Mouse (Mus musculus): ENCODE measurements around the gene Mcoln2.
A peak's percentile ranks its signal among the peaks of the same experiment; 100 is the strongest.
"Not testable (repeated sequence)": the region's sequence is repeated elsewhere in the genome, so short reads cannot be mapped to it uniquely, and the experiment has no call there.

The Mcoln2 gene

DNA sequence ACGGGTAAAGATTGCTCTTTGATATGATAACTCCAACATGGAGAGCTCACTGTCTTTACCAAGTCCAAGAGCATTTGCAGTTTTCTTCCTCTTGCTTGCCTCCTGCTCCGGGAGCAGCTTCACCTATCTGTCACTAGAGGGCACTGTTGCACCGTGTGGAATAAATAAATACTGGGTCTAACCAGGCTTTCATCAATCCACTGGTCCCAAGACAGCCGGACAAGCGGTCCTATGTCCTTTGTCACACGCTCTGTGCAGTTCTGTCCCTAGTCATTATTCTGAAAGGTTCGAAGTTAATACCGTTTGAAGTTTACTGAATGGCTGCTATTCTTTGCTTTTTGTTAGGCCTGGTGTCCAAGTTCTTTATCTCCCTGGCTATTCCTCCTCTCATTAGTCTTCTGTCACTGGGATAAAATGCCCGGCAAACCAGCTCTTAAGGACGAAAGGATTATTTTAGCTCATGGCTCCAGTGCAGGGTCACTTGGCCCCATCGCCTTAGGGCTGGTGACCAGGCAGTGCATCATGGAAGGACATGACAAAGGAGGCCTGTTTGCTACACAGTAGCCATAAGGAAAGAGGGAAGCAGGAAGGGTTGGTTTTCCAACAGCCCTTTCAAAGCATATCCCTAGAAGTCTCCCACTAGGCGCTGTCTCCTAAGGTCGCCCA lies 35.5 kb downstream of the Mcoln2 start:
- DNase-seq (ENCODE audit: low spot score in 2 of 2) = peak; percentile 65 to 67

DNA sequence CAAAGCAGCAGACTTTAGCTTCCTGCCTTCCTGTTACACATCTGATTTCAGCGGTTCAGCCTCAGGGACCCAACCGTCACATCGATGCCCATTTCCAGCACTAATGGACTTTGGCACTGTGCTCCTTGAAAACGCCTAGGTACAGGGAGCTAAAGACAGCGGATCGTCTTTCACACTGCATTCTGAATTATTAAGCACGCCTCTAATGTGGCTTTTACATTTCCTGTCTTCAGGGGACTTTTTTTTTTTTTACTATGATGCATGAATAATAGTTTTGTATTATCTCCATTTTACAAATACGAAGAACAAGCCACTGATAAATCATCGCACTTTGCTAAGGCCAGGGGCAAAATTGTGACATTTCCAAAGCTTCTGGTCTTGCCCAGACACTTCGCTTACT lies 36.4 kb downstream of the Mcoln2 start:
- no peak for DNase-seq (ENCODE audit: low spot score in 2 of 2)

DNA sequence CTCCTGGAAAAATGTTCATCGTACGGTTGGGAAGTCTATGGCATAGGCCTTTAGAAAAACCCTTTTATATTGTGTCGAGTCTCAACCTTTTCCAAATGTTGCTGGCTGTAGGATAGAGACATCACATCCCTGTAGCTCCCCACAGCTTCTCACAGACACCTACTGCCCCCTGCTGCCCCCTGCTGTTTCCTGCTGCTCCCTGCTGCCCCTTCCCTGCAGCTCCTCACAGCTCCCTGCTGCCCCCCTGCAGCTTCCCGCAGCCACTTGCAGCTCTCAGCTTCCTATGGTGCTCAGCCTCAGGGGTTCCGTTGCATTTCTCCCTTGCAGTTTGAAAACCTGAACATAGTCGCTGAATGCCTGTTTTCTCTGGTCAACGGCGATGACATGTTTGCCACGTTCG lies 40.3 kb downstream of the Mcoln2 start:
- DNase-seq (ENCODE audit: low spot score in 2 of 2) = no peak

DNA sequence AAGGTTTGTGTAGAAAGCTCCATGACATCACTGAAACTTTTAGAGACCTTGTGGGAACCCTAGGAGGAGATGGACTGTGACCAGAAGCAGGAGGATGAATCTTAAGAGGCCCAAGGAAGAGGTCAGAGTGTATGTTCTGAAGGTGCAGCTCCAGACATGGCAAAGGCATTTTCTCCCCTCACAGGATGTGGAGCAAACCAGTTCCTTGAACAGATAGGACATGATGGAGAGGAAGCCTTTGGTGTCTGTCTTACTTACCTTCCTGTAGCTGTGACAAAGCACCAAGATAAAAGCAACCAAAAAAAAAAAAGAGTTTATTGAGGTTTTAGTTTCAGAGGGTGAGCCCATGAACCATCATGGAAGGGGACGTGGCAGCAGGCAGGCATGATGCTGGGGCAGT lies 42.9 kb downstream of the Mcoln2 start:
- DNase-seq (ENCODE audit: low spot score in 2 of 2) = no peak

DNA sequence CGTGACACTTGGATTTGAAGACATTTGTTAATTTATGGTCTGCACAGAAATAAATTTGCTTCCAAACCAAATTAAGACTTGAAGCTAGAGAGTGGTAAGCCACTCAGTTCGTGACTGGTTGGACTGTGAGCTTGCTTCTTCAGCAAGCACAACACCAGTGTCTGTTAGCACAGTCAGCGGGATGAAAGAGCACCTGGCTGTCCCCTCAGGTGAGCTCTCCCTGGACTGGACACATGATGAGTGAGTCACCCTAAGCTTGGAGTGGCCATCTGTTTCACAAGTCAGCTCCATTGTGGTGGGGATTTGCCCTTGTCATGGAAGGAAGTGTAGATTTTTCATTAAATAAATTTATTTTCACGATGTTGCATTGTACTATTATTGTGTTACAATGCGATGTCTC lies 45.5 kb downstream of the Mcoln2 start:
- DNase-seq (ENCODE audit: low spot score in 2 of 2) = no peak

DNA sequence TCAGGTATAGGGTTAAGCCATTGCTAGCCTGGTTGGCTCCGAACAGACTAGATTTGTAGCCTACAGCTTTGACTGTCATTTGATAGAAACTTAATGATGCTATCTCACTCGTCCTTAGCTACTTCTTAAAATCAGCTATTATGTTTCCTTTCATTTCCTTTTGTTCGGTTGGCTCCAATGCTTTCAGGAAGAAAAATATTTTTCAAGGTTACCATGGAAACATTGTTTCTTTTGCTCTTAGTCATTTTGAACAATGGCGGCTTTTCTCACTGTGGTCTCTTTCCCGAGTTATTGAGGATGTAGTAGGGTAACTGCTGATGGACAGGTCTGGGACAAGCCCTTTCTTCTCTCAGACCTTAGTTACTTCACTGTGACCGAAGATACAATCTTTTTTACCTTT lies 46.7 kb downstream of the Mcoln2 start:
- no peak for DNase-seq (ENCODE audit: low spot score in 2 of 2)

DNA sequence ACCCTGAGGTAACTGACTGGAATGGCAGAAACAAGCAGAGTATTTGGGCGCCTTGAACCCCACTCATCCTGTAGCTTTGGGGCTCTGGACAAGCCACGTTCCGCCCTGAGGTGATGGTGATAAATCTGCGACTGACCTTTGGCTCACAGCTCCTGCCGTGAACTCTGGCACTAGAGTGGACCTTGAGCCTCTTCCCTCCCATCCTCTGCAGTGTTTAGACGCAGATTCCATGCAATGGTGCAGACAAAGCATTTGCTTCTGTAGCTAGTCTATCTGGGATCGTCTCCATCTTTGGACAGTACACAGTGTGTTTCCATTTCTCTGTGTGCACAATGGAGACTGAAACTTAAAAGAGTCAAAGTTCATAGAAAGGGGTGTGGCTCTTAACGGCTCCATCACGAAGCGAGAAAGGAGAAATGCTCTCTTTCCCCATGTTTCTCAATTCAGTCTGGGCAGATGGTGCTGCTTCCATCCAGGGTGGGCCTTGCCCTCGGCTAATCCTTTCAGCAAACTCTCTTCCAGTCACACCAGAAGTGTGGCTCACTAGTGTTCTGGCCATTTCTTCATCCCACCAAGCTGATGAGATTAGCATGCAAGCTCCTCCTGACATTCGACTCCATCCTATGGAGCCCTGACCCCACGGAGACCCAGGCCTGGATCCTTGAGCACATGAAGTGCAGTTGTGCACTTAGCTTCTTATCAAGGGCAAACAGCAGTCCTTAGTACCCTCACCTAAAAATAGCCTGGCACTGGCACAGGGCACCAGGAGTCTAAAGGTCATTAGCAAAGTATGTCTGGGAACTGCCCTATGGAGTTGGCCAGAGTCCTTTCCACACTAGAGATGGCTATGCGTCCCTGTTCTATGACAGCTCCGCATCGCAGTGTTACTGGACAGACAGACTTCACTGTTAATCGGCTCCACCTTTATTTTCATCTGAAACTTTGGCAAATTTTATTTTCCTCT lies 47.4 kb downstream of the Mcoln2 start:
- no peak for DNase-seq (ENCODE audit: low spot score in 2 of 2)

DNA sequence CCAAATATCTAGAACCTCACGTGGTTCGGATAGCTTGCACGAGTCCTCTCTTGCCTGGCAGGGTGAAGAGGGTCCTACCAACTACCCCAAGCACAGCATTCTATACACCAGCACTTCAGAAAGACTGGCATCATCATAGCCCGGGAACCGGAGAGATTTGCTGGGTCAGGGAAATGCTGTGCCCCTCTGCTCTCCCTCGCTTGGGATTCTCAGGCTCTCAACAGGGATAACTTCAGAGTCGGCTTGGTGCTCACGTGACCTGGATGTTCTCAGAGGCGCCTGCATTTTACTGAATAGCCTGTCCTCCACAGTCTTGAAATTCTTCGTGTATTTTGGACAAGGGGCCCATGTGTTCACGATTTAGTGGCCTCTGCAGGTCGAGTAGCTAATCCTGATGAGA lies 48.2 kb downstream of the Mcoln2 start:
- DNase-seq (ENCODE audit: low spot score in 2 of 2) = no peak

DNA sequence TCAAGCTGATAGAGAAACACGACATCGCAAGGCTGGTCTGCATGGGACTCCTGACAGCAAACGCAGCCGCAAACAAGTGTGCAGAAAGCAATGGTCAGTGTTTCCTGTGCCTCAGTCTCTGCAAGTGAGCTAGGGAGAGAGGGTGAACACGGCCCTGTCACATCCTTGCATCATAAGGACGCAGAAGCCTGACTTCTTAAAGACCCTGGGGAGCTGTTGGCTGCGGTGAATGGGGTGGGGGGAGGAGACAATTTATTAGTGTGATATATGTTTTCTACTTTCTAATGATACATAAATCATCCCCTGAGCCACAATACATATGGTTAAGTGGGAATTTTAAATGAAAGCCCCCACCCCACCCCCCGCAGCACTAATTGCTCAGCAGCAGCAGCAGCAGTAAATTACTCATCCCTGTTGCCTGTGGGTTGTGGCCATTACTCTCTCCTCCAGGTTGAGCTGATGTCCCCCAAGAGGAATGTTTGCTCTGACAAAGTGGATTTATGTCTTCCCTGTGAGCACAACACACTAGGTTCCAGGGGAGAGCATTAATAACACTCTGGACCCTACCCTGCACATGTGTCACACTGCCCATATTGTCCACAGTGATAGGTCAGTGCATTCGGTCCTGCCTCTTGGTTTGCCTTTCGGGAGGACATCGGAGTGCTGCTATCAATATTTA lies 49.3 kb downstream of the Mcoln2 start:
- DNase-seq (ENCODE audit: low spot score in 2 of 2) = no peak

DNA sequence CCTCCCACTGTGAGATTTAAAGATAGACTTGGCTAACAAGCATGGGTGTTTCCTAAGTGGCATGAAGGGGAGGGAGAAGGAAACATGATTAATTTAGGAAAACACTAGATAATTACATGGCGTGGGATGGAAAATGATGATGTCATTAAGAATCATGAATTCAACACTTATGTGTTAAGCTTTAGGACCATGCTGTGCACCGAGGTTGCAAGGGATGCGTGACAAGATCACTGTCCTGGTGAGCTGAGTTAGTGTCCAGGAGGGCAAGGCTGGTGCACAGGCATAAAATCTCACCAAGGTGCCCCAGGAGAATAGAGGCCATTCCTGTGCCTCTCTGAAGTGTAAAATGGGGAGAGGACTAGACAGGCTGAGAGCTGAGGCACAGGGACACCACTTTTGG lies 49.9 kb downstream of the Mcoln2 start:
- no peak for DNase-seq (ENCODE audit: low spot score in 2 of 2)

DNA sequence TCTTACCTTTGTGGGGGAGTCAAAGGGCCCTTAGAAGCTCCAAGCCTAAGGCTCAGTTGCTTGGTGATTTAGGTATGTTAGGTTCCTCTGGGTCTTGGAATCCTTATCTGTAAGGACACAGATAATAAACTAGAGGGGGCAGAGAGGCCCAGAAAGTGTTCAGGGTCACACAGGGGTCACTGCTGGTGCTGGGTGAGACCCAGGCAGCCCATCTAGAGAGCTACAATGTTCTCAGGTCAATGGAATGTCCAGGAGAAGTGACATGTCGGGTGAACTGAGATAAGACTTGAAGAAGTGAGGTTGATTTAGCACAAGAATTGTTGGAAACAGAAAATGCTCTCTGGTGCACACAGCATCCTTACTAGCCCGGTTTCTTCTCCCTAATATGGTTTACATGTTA lies 54.7 kb downstream of the Mcoln2 start:
- no peak for DNase-seq (ENCODE audit: low spot score in 2 of 2)

DNA sequence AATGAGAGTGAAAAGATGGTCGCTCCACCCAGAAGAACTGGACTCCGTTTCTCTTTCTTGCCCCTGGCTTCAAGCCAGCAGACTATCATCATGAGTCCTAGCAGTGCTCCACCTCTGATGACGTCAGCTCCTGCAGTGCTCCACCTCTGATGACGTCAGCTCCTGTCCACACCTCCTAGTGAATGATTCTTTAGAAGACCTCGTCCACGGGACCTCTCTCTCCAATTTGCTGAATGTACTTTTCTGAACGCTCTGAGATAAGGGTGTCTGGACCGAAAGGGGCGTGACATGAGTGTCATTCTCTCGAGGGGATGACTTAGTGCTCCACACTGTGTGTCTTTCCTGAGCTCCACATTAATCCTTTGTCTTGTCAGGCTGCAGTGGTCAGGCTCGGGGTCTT lies 55.7 kb downstream of the Mcoln2 start:
- DNase-seq (ENCODE audit: low spot score in 2 of 2) = no peak

DNA sequence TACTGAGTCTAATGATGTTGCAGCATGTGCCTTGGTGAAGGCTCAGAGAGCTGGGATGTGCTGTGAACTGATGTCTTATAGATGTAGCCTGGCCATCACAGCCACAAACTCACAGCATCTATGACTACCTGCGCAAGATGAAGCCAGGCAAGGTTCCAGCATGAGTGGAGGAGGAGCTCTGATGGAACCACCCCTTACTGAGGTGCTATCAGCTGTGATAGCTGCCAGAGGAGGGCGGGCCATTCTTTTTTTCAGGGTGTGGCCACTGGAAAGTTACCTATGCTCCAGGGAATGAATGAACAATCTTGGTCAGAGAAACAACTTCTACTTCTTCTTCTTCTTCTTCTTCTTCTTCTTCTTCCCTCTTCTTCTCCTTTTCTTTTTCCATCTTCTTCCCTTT lies 57.0 kb downstream of the Mcoln2 start:
- DNase-seq (ENCODE audit: low spot score in 2 of 2) = no peak

DNA sequence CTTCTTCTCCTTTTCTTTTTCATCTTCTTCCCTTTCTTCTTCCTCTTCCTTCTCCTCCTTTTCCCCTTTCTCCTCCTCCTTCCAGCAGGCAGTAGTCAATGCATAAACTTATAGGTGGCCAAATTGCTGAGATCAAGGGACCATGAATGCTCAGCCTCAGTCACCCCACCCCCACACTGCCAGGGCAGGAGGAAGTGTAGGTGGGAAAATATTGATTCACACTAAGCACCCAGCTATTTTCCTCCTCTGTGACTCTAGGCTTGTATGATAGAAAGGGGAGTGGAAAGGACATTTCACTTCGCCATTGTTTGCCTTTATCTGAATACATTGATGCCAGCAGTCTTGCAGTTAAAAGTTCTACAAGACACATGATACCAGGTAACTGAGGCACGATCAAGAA lies 57.8 kb downstream of the Mcoln2 start:
- DNase-seq (ENCODE audit: low spot score in 2 of 2) = no peak

DNA sequence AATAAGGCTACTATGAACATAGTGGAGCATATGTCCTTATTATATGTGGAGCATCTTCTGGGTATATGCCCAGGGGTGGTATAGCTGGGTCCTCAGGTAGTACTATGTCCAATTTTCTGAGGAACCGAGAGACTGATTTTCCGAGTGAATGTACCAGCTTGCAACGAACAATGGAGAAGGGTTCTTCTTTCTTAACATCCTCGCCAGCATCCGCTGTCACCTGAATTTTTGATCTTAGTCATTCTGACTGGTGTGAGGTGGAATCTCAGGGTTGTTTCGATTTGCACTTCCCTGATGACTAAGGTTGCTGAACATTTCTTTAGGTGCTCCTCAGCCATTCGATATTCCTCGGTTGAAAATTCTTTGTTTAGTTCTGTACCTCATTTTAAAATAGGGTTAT lies 60.1 kb downstream of the Mcoln2 start:
- DNase-seq (ENCODE audit: low spot score in 2 of 2) = not testable (repeated sequence)

DNA sequence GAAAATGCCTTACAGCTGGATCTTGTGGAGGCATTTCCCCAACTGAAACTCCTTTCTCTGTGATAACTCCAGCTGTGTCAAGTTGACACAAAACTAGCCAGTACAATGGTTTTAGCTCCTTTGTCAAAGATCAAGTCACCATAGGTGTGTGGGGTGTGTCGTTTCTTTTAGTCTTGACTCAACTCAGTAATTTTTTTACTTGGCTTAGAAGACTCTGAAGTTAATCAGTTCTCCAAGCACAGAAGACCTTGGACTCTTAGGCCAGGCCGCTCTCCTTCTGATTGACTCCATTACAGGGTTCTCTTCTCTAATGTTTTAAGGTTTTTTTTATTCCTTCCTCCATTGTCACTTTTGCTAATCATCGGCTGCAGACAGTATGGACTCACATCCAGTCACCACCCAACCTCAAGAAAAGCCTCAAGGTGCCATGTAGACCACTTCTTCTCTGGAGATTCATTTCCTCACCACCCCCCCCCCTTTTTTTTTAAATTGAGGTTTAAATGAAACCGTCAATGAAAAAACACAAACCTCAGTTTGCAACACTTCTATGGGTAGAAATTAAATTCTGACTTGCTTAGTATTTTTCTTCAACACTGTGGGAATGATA lies 61.6 kb downstream of the Mcoln2 start:
- DNase-seq (ENCODE audit: low spot score in 2 of 2) = no peak

DNA sequence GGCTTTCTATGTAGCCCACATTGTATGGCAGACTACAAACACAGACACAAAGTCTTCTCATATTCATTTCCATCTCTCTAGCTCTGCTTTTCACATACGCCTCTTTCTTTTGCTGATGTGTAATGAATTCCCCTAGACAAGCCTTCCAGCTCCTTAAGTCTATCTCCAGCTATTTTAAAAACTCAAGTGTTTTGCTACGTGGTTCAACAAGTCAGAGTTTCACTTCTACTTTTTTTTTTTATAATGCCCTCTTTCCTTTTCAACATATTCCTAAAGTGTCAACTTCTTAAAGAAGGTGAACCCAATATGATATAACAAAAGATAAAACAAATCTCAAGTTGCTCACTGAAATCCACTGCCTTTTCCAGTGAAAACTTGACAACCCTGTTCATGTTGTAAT lies 62.3 kb downstream of the Mcoln2 start:
- no peak for DNase-seq (ENCODE audit: low spot score in 2 of 2)

DNA sequence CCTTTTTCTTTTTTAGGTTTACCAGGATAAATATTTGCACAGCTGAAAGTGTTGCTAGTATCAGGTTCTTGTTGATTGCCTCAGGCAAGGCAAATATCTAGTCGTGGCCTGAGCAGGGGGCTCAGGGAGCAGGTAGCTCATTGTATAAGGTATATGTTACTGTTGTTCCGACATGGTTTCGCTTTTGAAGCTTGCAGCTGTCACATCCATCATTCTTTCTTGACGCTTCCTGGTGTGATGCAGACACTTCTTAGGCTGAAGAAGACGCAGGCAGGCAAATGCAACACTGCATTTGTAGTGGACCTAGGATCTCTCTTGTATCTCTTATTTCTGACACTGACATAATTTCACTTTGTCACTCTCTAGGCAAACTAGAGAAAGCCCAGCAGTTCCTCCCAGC lies 63.7 kb downstream of the Mcoln2 start:
- no peak for DNase-seq (ENCODE audit: low spot score in 2 of 2)

DNA sequence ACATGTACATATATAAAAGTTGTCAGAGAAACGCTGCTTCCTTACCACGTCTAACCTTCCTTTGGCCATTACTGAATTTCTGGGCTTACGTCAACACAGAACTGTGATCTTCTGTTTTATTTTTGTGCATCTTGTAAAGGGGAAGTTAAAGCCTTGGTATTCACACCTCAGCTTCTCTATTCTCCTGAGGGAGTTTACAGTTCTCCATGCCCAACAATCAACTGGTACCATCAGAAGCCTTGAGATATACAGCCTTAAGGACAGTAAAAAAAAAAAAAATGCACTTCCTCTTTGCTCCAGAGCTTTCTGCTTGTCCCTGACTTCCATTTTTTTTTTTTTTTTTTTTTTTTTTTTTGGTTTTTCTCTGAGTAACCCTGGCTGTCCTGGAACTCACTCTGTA lies 66.9 kb downstream of the Mcoln2 start:
- DNase-seq (ENCODE audit: low spot score in 2 of 2) = no peak

DNA sequence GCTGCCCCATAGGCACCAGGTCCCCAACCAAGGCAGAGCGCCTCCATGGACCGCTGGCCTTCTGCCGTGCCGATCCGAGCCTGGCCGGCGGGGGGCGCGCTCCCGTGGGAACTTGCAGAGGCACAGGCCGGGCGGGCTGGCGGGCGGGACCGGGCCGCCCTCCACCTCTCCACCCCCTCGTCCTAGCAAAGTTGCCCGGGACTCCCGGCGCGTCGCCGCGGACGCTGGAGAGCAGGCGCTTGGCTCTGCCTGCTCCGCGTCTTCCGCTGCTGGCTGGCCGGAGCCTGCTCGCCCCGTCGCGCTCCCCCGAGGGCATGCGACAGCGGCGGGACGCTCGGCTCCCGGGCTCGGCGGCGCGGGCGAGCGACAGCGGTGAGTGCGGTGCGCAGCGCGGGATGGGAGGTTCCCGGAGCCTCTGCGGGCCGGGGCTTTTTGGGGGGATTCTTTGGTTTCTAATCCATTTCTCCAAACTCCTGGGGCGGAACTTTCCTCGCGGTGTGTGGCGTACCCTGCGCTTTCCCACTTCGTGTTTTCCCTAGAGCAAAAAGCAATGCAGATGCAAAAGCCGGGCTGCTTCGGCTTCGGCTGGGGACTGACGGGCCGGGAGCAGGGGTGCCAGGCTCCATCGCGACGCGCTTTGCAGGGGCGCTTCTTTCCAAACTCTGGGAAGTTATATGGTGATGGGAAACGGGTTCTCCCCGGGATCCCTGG lies 71.3 kb downstream of the Mcoln2 start, which contains the start of gene Lpar3:
Lpar3 (plus strand) TSS at position 188 of the 711 bp plus-strand sequence.
- DNase-seq (ENCODE audit: low spot score in 2 of 2) = peak in 1 of 2 experiments; percentile 7

DNA sequence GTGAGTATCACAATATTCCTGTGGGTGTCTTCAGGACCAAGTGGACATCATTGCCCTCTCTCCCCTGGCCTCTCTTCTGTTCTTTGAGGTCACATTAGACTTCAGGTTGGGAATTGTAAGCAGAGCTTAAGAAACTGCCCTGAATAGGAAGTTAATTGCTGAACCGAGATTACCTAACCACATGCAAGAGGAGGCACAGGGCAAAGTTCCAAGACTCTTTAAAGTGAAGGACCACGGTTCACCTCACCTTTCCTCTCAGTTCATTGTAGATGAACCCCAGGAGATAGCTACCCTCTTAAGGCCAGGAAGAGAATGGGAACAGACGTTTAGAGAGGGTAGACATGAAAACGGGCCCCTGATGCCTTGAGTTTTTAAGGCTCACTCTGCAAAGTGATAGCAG lies 74.6 kb downstream of the Mcoln2 start:
- DNase-seq (ENCODE audit: low spot score in 2 of 2) = no peak

Data from right cerebral cortex, postnatal 36 days (tissue).